Mouse (Mus musculus) bone marrow, adult 2 months (tissue): ENCODE results near the gene Grem1. TPM values are rescaled to one million over a fixed set of nuclear protein-coding genes. Genes with fewer than 3 reads are reported as not detected.

ENCODE experiments used
- H3K27ac ChIP-seq: fragments of 200-500 bp; 2 replicates; pipeline ENCODE4 v1.5.1; 2012; ENCODE audit warnings: low read depth, mild to moderate bottlenecking, control low read depth, inconsistent platforms, low read length; ENCODE audit not compliant: control insufficient read depth, poor library complexity, insufficient read depth
- H3K4me1 ChIP-seq: fragments of 200-500 bp; 2 replicates; pipeline ENCODE4 v1.6.1; 2011; ENCODE audit warnings: low read length; ENCODE audit not compliant: control insufficient read depth, insufficient read depth
- H3K4me3 ChIP-seq: fragments of 200-500 bp; replicated peaks from 2 replicates; pipeline ENCODE3; 2011; ENCODE audit warnings: mild to moderate bottlenecking, low read depth, low read length, control low read depth; ENCODE audit not compliant: control insufficient read depth
- CTCF ChIP-seq: fragments of 200-500 bp; IDR thresholded peaks from 2 replicates; pipeline ENCODE4 v1.5.1; 2011; ENCODE audit warnings: low read length, control low read depth; ENCODE audit not compliant: control insufficient read depth, insufficient read depth
- POLR2A ChIP-seq: fragments of 200-500 bp; IDR thresholded peaks from 2 replicates; pipeline ENCODE4 v1.6.1; 2011; ENCODE audit warnings: low read depth, mild to moderate bottlenecking, control low read depth, low read length, borderline replicate concordance; ENCODE audit not compliant: control insufficient read depth
- WGBS: fragments of 180-500 bp; shearing (Covaris S2); methylation state at CpG from one replicate; pipeline ENCODE4 v1.1.7; 2018; 5-methylcytosine and 5-hydroxymethylcytosine counted together
- polyA plus RNA-seq: library from polyadenylated mRNA; stranded (reverse); fragments of >200 nt; gene quantifications from 2 replicates; pipeline ENCODE4 v1.2.4, GENCODE M21; 2011; ENCODE audit warnings: low replicate concordance; ENCODE audit not compliant: missing spikeins, insufficient read depth, insufficient read length

The Grem1 gene
- polyA plus RNA-seq, 1 experiment, result 6.3 TPM

DNA sequence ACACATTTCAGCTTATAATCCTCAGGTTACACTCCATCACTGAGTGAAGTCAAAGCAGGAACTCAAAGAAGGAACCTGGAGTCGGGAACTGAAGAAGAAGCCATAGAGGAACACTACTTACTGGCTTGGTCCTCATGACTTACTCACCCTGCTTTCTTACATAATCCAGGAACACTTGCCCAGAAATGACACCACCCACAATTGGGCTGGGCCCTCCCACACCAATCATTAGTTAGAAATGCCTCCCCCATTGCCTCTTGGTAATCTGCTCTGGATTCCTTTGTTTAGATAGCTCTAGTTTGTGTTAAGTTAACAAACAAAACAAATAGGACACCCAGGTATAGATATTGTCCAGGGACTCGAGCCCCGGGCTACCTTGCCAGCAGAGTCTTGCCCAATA lies 29.9 kb downstream of the Grem1 start:
- TF ChIP-seq CTCF (no peak), POLR2A (no peak)
- no peaks in the 10 kb centered on the region for H3K4me1 ChIP-seq
- no peak overlapping the region for H3K4me3 ChIP-seq
- 72% methylated on average over 3 of the region's 3 CpGs for WGBS
- H3K27ac ChIP-seq, result no peak overlapping the region

DNA sequence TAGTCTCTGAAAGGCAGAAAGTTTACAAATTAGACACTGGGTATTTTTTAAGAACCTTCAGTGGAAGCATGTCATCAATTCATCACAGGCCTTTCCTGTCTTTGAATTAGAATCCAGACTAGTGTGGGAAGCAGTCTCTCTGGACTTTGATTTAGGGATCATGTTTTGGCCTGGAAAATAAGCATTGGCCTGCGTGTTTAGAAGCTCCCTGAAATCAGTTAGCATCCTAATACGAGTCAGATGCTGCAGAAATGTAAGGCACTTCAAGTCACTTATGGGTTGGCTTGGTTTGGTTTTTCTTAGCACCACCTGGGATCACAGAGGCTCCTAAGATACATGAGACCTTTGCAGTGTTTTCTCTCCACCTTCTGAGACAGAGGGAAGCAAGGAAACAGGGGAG lies 43.6 kb downstream of the Grem1 start:
- H3K4me3 ChIP-seq, result no peak overlapping the region
- WGBS, result 62% methylated on average over 2 of the region's 2 CpGs
- TF ChIP-seq POLR2A (no peak), CTCF (no peak)

DNA sequence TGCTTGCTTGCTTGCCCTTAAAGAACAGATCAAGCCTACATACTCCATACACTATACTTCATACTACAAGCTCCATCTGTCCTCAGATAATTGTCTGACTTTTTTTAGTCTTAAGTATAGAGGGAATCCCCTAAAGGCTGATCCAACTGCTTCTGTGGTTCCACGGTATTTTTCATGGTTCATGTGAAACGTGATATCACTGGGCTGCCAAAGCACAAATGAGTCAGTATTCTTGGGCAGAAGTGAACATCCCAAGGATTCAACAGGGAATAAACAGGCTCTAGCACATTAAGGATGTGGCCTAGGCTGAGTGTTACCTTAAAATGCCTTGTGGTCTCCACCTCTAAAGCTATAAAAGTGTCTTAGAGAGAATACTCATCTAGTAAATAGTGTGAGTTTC lies 45.0 kb downstream of the Grem1 start:
- no peak overlapping the region for H3K4me3 ChIP-seq
- no peaks in the 10 kb centered on the region for H3K4me1 ChIP-seq
- TF ChIP-seq POLR2A (no peak), CTCF (no peak)
- 71% methylated on average over 2 of the region's 2 CpGs for WGBS
- no peak overlapping the region for H3K27ac ChIP-seq

More for the DNA sequence above, 43.6 kb downstream of the Grem1 start:
- Histone ChIP-seq H3K27ac (no peak overlapping the region), H3K4me1 (no peaks in the 10 kb centered on the region)

DNA sequence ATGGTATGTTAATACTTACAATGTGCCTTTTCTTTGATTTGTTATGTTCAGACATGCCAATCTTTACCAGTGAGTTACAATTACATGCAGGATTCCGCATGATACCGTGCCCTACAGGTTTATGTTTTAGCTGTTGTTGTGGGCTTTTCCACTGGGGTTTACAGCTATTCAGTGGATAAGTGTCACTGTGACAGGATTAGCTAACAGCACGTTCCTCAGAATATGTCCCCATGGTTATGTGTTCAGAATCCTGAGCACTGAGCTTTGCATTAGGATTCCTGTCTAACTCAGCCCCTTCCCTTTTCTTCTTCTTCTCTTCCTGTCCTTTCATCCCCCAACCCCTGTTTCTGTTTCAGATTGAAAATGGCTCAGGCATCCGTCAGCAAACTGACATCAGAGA lies 50.9 kb downstream of the Grem1 start:
- no peak overlapping the region for H3K4me3 ChIP-seq
- WGBS, result 81% methylated on average over 4 of the region's 4 CpGs
- no peaks in the 10 kb centered on the region for H3K4me1 ChIP-seq
- TF ChIP-seq CTCF (no peak), POLR2A (no peak)
- no peak overlapping the region for H3K27ac ChIP-seq

DNA sequence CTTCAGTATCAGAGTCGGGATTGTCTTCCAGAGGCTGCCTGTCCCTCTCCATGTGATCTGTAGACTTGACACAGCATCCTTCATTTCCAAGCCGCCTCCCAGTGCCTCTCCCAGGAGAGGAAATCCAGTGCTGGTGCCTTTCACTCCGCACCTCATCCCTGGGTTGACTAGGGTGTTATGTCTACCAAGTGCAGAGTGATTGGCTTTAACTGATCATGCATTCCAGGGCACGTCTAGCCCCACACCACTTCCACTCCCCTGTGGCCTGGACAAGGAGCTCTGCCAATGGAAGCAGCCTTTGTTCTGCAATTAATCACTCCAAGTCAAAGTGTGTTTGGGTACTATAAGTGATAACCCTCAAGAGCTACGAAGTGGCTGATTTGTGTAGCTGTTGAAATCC lies 56.9 kb downstream of the Grem1 start:
- TF ChIP-seq CTCF, result no peak
- TF ChIP-seq POLR2A, result no peak
- Histone ChIP-seq H3K4me3 (no peak overlapping the region), H3K4me1 (no peaks in the 10 kb centered on the region), H3K27ac (no peak overlapping the region)
- WGBS, result 66% methylated on average over 5 of the region's 5 CpGs

DNA sequence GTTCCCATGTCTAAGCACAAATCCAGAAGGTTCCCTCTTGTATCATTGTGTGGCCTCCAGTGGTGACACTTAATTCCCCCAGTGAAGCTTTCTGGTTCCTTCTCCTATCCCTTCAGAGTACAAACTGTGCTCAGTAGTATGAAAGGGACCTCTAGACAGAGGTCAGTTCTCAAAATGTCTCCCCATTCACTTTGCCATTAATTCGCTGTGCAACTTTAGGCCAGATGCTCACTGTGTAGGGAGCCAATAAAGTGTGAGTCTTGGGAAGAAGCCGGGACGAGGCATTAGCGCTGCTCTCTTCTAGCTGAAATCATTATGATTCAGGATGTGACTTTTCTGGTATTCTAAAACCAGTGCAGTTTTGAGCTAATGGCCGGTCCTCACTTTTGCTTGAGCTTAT lies 61.8 kb downstream of the Grem1 start:
- no peak for TF ChIP-seq POLR2A
- TF ChIP-seq CTCF, result no peak
- 87% methylated on average over 5 of the region's 5 CpGs for WGBS
- Histone ChIP-seq H3K4me3 (no peak overlapping the region), H3K27ac (no peak overlapping the region), H3K4me1 (no peaks in the 10 kb centered on the region)

DNA sequence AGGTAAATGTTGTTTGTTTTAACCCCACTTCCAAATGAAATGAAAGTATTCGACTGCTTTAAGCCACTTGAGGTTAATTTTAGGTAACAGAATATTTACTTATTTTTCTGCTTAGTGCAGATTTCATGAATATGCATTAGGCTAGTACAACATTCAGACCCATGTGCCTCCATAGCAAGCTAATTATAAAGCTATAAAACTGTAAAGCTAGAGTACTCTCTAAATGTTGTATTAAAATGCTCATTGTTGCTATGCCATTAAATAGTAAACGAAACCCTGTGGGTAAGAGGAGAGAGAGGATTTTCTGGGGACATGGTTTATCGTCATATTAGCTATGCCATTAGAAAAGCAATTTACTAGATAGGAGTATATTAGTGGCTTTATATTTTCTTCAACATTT lies 62.2 kb downstream of the Grem1 start:
- WGBS, result 82% methylated on average over 3 of the region's 3 CpGs
- TF ChIP-seq CTCF (no peak), POLR2A (no peak)
- Histone ChIP-seq H3K4me1 (no peaks in the 10 kb centered on the region), H3K27ac (no peak overlapping the region), H3K4me3 (no peak overlapping the region)

Other genes starting within 250 kb of the Grem1 start
- 2.1 TPM in 1 of 2 replicates, not detected in the other for gene Scg5, start 70.5 kb upstream of the Grem1 start, polyA plus RNA-seq
- gene Arhgap11a, start 90.0 kb upstream of the Grem1 start, polyA plus RNA-seq, result 29.3 and 36.6 TPM in 2 replicates